In genomic region chr6:126201721-126202120, GRCm38 (mm10) we compare ENCODE assay signal across 15 mouse cellular contexts. TPM values are rescaled to one million over a fixed set of nuclear protein-coding genes. Genes with fewer than 3 reads are reported as not detected.
"Had no signal": no experiment of that assay in that cellular context is flagged by ENCODE, and none has a peak within 500 bp of the region (broad histone marks: within the 10 kb centered on the region; RNA-seq: fewer than 3 reads in every experiment).

No protein-coding gene starts in this region.

- H3K9me3 ChIP-seq: limb, embryonic 13.5 days; liver, embryonic 12.5 days; midbrain, embryonic 10.5 days; neural tube, embryonic 15.5 days had no signal

- ATAC-seq: liver, embryonic 12.5 days had no signal

- H3K27ac ChIP-seq: layer of hippocampus, adult 2 months; limb, embryonic 13.5 days; liver, embryonic 12.5 days; midbrain, embryonic 10.5 days had no signal

- H3K4me2 ChIP-seq: limb, embryonic 13.5 days; liver, embryonic 12.5 days; lung, embryonic 14.5 days; neural tube, embryonic 15.5 days had no signal

- H3K9ac ChIP-seq: limb, embryonic 13.5 days; liver, embryonic 12.5 days; lung, embryonic 14.5 days; neural tube, embryonic 15.5 days had no signal

- H3K27me3 ChIP-seq: limb, embryonic 13.5 days; liver, embryonic 12.5 days; neural tube, embryonic 15.5 days had no signal

- H3K36me3 ChIP-seq: limb, embryonic 13.5 days; liver, embryonic 12.5 days; midbrain, embryonic 10.5 days; neural tube, embryonic 15.5 days had no signal

- H3K4me1 ChIP-seq: liver, embryonic 12.5 days; midbrain, embryonic 10.5 days had no signal

- H3K4me3 ChIP-seq: layer of hippocampus, adult 2 months; limb, embryonic 13.5 days; liver, embryonic 12.5 days; midbrain, embryonic 10.5 days; myocyte; neural tube, embryonic 15.5 days had no signal

- DNase-seq: left cerebral cortex, postnatal 4 days; lung, embryonic 14.5 days; lung, postnatal 10 days; lung, postnatal 4 days; midbrain, embryonic 14.5 days; spleen, adult 18-20 months; thymus, adult 18-20 months; thymus, postnatal 14 days had no signal

RNA-seq across cellular contexts. Expression of gene Ntf3, which starts 35.0 kb away (rescaled TPM):
- total RNA-seq: megakaryocyte, adult 5-6 weeks had no signal
- polyA plus RNA-seq: myocyte had no signal
